Mouse (Mus musculus) bone marrow, adult 2 months (tissue): Measurements from ENCODE around the gene Uprt. TPM values are rescaled to one million over a fixed set of nuclear protein-coding genes. Genes with fewer than 3 reads are reported as not detected.
A peak's percentile ranks its signal among the peaks of the same experiment; 100 is the strongest.

Source experiments
- H3K27ac ChIP-seq: fragments of 200-500 bp; 2 replicates; pipeline ENCODE4 v1.5.1; 2012; ENCODE audit warnings: low read depth, mild to moderate bottlenecking, control low read depth, inconsistent platforms, low read length; ENCODE audit not compliant: control insufficient read depth, poor library complexity, insufficient read depth
- H3K4me1 ChIP-seq: fragments of 200-500 bp; 2 replicates; pipeline ENCODE4 v1.6.1; 2011; ENCODE audit warnings: low read length; ENCODE audit not compliant: control insufficient read depth, insufficient read depth
- H3K4me3 ChIP-seq: fragments of 200-500 bp; replicated peaks from 2 replicates; pipeline ENCODE3; 2011; ENCODE audit warnings: mild to moderate bottlenecking, low read depth, low read length, control low read depth; ENCODE audit not compliant: control insufficient read depth
- CTCF ChIP-seq: fragments of 200-500 bp; IDR thresholded peaks from 2 replicates; pipeline ENCODE4 v1.5.1; 2011; ENCODE audit warnings: low read length, control low read depth; ENCODE audit not compliant: control insufficient read depth, insufficient read depth
- POLR2A ChIP-seq: fragments of 200-500 bp; IDR thresholded peaks from 2 replicates; pipeline ENCODE4 v1.6.1; 2011; ENCODE audit warnings: low read depth, mild to moderate bottlenecking, control low read depth, low read length, borderline replicate concordance; ENCODE audit not compliant: control insufficient read depth
- WGBS: fragments of 180-500 bp; shearing (Covaris S2); methylation state at CpG from one replicate; pipeline ENCODE4 v1.1.7; 2018; 5-methylcytosine and 5-hydroxymethylcytosine counted together
- polyA plus RNA-seq: library from polyadenylated mRNA; stranded (reverse); fragments of >200 nt; gene quantifications from 2 replicates; pipeline ENCODE4 v1.2.4, GENCODE M21; 2011; ENCODE audit warnings: low replicate concordance; ENCODE audit not compliant: missing spikeins, insufficient read depth, insufficient read length

Uprt gene
- 2.4 TPM in 1 of 2 replicates, not detected in the other for polyA plus RNA-seq

DNA sequence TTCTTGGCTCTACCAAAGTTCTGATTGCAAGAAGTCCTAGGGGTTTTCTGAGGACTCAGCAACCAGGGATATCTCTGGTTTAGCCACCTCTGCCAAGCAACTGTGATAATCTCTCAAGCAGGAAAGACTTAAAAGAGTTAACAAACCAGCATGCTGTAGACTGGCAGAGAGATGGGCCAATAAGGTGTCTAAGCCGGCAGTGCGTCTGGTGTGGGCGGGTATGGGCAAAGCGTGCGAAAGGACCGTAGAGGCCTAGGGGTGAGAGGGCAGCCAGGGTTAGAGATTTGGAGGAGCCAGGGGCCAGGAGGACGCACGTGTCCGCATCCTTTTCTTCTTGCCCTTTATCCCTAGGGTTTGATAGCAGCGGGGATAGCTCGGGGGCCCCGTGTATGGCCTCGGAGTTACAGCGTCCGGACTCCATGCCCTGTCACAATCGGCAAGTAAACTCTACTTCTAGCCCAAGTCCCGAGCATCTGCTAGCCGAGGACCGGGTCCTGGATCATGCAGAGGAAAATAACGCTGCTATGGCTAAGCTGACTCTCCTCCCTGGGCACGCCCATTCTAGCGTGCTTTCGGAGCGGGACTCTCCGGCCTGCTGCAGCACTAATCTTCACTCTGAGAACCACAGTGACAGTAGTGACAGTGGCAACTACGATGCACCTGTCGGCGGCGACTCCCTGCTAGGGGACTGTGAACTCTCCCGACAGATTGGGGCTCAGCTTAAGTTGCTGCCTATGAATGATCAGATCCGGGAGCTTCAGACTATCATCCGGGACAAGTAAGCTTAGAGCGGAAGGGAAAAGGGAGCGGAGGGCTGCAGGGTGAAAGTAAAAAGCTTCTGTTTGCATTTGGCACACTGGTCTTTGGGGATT, at the start of gene Uprt:
Uprt (plus strand) TSS at position 247 of the 872 bp plus-strand sequence.
- TF ChIP-seq POLR2A (peak; percentile 39; the same call in 1 of the 2 replicates), CTCF (no peak)
- WGBS: 14% methylated on average over 34 of the region's 34 CpGs
- Histone ChIP-seq H3K4me1 (no peaks in the 10 kb centered on the region), H3K4me3 (peak within 1 kb of the TSS; percentile 82), H3K27ac (peak within 1 kb of the TSS; percentile 1)

DNA sequence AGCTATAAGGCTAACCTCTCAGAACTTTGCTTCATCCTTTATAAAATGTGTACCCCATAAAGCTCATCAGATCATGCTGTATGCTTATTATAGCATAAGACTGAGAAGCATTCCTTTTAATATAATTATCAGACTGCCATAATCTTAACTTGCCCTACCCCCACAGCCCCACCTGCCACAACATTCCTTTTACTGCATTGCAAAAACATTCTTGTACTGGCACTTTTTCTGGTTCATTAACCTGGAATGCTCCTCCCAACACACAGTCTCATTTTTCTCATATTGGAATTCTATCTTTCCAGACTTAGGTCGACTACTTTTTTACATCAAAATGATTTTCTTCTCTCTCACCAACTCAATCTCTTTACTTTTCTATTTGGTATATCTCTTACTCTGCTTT, 49.2 kb upstream of the Uprt start:
- Histone ChIP-seq H3K27ac (no peak overlapping the region), H3K4me3 (no peak overlapping the region), H3K4me1 (no peaks in the 10 kb centered on the region)
- WGBS: 50% methylated on average over 1 of the region's 1 CpGs
- TF ChIP-seq CTCF: no peak
- TF ChIP-seq POLR2A: no peak

DNA sequence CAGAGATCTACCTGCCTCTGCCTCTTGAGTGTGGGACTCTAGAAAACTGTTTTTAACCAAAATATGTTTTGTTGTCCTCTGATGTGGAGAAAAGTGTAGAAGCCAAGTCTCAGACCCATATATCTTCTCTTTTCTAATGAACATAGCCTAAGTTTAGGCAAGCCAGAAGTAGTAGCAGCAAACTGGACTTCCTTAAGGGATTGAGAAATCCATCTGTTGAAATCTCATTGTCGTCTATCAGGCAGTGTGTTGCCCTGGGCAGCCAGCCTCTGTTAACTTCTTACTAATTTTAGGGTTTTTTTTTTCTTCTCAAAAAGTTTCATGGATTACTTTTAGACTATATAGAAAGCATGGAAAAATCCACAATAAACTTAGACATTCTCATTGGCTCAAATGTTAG, 30.2 kb upstream of the Uprt start:
- WGBS: 29% methylated on average over 1 of the region's 1 CpGs
- Histone ChIP-seq H3K4me1 (no peaks in the 10 kb centered on the region), H3K4me3 (no peak overlapping the region), H3K27ac (no peak overlapping the region)
- TF ChIP-seq CTCF: no peak
- TF ChIP-seq POLR2A: no peak

DNA sequence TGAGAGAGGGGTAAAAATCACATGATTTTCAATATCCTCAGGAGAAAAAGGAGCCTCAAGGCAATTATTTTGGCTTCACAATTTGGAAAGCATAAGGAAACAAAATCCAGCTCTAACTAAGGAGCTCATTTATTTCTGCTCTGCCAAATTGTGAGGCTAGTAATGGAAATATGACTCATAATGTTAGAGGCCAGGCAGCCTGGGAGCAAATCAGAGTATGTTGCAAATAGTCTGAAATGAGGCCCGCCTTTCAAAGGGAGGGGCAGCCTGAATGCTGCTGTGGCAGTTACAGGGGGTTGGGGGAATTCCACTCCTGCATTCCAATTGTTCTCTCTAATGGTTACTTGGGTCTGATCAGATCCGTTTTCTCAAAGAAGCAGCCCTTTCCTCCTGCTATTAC, 20.9 kb upstream of the Uprt start:
- Histone ChIP-seq H3K4me3 (no peak overlapping the region), H3K27ac (no peak overlapping the region), H3K4me1 (no peaks in the 10 kb centered on the region)
- 64% methylated on average over 2 of the region's 2 CpGs for WGBS
- TF ChIP-seq CTCF (no peak), POLR2A (no peak)

DNA sequence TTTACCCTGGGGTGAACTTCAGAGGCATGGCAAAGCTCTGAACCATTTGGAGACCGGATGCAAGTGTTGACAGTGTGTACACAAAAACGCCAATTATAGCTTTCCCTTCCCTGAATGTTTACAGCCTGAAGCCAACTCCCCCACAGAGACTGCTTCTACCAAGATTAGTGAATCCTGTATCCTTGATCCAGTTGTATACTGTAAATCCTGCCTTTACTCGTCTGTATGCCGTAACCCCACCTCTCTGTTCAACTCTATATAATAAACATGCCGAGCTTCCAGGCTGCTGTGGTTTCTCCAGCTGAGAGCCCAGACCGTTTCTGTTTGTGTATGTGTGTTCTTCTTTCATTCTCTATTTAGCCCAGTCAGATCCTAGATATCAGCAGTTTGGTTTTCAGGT, 18.2 kb upstream of the Uprt start:
- H3K4me1 ChIP-seq: no peaks in the 10 kb centered on the region
- no peak overlapping the region for H3K27ac ChIP-seq
- H3K4me3 ChIP-seq: no peak overlapping the region
- TF ChIP-seq POLR2A (no peak), CTCF (no peak)
- WGBS: 50% methylated on average over 6 of the region's 6 CpGs

DNA sequence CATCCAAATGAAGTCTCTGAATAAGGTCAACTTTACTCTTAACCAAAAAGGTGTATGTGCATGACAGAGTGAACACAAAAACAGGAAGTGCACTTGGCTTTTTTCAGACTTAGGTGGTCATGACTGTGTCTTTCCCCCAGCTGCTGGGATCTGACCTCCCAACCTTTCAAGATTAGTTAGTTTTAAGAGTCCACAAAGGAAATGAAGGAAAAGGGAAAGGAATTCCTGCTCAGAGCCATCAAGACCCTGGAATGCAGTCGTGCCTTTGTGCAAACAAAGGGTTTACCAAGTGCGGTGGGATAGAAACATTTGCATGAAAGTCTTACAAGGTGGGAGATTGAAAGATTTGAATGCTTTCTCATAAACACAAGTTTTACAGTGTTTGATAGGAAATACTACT, 4.6 kb upstream of the Uprt start:
- H3K4me1 ChIP-seq: no peaks in the 10 kb centered on the region
- no peak overlapping the region for H3K4me3 ChIP-seq
- 40% methylated on average over 2 of the region's 2 CpGs for WGBS
- TF ChIP-seq POLR2A (no peak), CTCF (no peak)
- no peak overlapping the region for H3K27ac ChIP-seq

DNA sequence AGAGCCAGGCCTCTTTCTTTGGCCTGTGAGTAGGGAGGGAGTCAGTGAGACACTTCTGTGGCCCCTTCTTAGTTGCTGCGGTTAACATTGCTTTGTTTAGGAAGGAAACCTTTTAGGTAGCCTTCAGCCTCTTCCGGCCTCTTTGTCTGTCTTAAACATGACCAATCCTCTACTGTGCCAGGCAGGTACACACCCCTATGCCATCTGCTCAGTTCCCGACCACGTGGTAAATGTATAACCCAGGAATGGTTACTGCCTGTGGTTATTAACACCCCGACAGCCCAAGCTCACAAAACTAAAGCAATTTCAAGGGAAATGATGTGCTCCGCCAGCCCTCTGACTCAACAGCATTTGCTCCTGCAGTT, 808 bp downstream of the Uprt start:
- TF ChIP-seq POLR2A: no peak
- no peak for TF ChIP-seq CTCF
- 13% methylated on average over 6 of the region's 6 CpGs for WGBS
- Histone ChIP-seq H3K27ac (peak overlapping the region; percentile 1), H3K4me1 (no peaks in the 10 kb centered on the region), H3K4me3 (peak overlapping the region; percentile 82)

DNA sequence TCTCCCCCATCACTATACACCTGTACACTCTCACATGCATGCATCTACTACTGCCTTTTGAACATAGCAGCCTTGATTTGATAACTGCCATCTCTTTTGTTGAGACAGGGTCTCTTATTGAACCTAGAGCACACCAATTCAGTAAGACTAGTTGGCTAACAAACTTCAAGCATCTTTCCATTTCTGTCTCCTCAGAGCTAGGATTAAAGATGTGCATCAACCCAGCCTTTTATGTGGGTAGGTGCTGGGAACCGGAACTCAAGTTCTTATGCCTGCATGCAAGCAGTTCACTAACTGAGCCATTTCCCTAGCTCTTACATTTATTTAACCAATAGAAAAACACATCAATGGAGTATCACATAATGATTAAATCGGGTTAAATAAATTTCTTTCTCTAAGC, 3.0 kb downstream of the Uprt start:
- 80% methylated on average over 2 of the region's 2 CpGs for WGBS
- Histone ChIP-seq H3K4me1 (no peaks in the 10 kb centered on the region), H3K4me3 (no peak overlapping the region), H3K27ac (no peak overlapping the region)
- TF ChIP-seq POLR2A (no peak), CTCF (no peak)

DNA sequence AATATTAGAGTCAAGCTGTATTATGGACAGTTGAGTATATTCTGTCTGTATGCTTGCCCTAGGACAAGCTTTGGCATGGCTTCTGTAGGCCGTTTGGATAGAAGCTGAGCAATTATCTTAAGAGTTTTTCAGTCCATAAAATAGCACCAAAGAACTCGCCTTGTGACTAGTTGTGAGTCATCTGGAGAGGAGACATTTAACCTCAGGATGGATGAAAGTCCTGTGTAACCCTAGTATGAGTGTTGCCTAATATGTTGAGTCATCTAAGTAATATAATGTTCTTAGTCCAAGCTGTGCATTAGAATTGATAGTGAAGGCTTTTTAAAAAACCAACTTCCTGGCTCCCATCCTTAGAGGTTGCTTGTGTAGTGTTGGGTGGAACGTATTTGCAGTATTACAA, 5.4 kb downstream of the Uprt start:
- 27% methylated on average over 3 of the region's 3 CpGs for WGBS
- TF ChIP-seq POLR2A (no peak), CTCF (no peak)
- no peak overlapping the region for H3K27ac ChIP-seq
- no peaks in the 10 kb centered on the region for H3K4me1 ChIP-seq
- no peak overlapping the region for H3K4me3 ChIP-seq
